Mouse (Mus musculus) limb, embryonic 15.5 days (tissue): ENCODE data around the gene Txnrd3. TPM values are rescaled to one million over a fixed set of nuclear protein-coding genes. Genes with fewer than 3 reads are reported as not detected.

Experiments used
- ATAC-seq: fragments of 200-750 bp; cut with Nextera tagmentation; 2 replicates; pipeline ENCODE4 v1.8.0; 2017; ENCODE audit warnings: low read depth, moderate TSS enrichment; ENCODE audit not compliant: insufficient number of reproducible peaks, low FRiP score, low TSS enrichment
- H3K27ac ChIP-seq: fragments of 300-500 bp; sonication (generic); 2 replicates; pipeline ENCODE4 v1.5.1; 2015; ENCODE audit warnings: moderate library complexity, mild to moderate bottlenecking, inconsistent platforms
- H3K27me3 ChIP-seq: fragments of 300-500 bp; sonication (generic); 2 replicates; pipeline ENCODE4 v1.6.1; 2015; ENCODE audit warnings: inconsistent platforms
- H3K36me3 ChIP-seq: fragments of 300-500 bp; sonication (generic); 2 replicates; pipeline ENCODE4 v1.6.1; 2015; ENCODE audit warnings: inconsistent platforms
- H3K4me1 ChIP-seq: fragments of 300-500 bp; sonication (generic); 2 replicates; pipeline ENCODE4 v1.6.1; 2015; ENCODE audit warnings: inconsistent platforms
- H3K4me2 ChIP-seq: fragments of 300-500 bp; sonication (generic); 2 replicates; pipeline ENCODE4 v1.6.1; 2015; ENCODE audit warnings: mild to moderate bottlenecking, inconsistent platforms
- H3K4me3 ChIP-seq: fragments of 300-500 bp; sonication (generic); 2 replicates; pipeline ENCODE4 v1.5.1; 2015; ENCODE audit warnings: mild to moderate bottlenecking, inconsistent platforms
- H3K9ac ChIP-seq: fragments of 300-500 bp; sonication (generic); 2 replicates; pipeline ENCODE4 v1.6.1; 2015; ENCODE audit warnings: inconsistent platforms
- H3K9me3 ChIP-seq: fragments of 300-500 bp; sonication (generic); 2 replicates; pipeline ENCODE4 v1.6.1; 2016; ENCODE audit warnings: inconsistent platforms
- WGBS: fragments of 180-500 bp; shearing (Covaris S2); methylation state at CpG from one replicate; pipeline ENCODE4 v1.1.7; 2015; 5-methylcytosine and 5-hydroxymethylcytosine counted together
- polyA plus RNA-seq: library from polyadenylated mRNA; unstranded; fragments of >200 nt; fragmentation: Nextera tagmentation; extraction: Ambion mirVana; gene quantifications from 2 replicates; pipeline ENCODE4 v1.2.1, GENCODE M21; 2015

The Txnrd3 gene
- polyA plus RNA-seq, 1 experiment from 2014 or later = 8.2 TPM

GRCm38 (mm10) chr6:89659692-89660423, 16.1 kb downstream of the Txnrd3 start:
- 32% methylated on average over 7 of the region's 7 CpGs for WGBS
- Histone ChIP-seq H3K9ac (no peak overlapping the region), H3K4me2 (no peak overlapping the region), H3K27ac (no peak overlapping the region), H3K36me3 (peaks cover 4% of the 10 kb centered on the region; the same call in 1 of the 2 replicates), H3K27me3 (no peaks in the 10 kb centered on the region), H3K4me3 (no peak overlapping the region), H3K4me1 (no peaks in the 10 kb centered on the region), H3K9me3 (no peaks in the 10 kb centered on the region)
- ATAC-seq = no peak

- Histone ChIP-seq H3K27me3 (no peaks in the 10 kb centered on the region), H3K4me2 (no peak overlapping the region), H3K9ac (no peak overlapping the region), H3K27ac (no peak overlapping the region), H3K9me3 (no peaks in the 10 kb centered on the region), H3K4me3 (no peak overlapping the region), H3K4me1 (no peaks in the 10 kb centered on the region), H3K36me3 (peaks cover 4% of the 10 kb centered on the region; the same call in 1 of the 2 replicates)
- WGBS = 76% methylated on average over 1 of the region's 1 CpGs
- no peak for ATAC-seq
Observed at GRCm38 (mm10) chr6:89660490-89660889, 16.7 kb downstream of the Txnrd3 start.

- H3K4me2 ChIP-seq = no peak overlapping the region
- no peaks in the 10 kb centered on the region for H3K4me1 ChIP-seq
- no peak overlapping the region for H3K4me3 ChIP-seq
- peaks cover 4% of the 10 kb centered on the region; the same call in 1 of the 2 replicates for H3K36me3 ChIP-seq
- no peak overlapping the region for H3K9ac ChIP-seq
- ATAC-seq = no peak
- no peak overlapping the region for H3K27ac ChIP-seq
- WGBS = 80% methylated on average over 3 of the region's 3 CpGs
- H3K9me3 ChIP-seq = no peaks in the 10 kb centered on the region
- H3K27me3 ChIP-seq = no peaks in the 10 kb centered on the region
Observed at GRCm38 (mm10) chr6:89662521-89662920, 18.7 kb downstream of the Txnrd3 start.

GRCm38 (mm10) chr6:89665155-89665554, 21.4 kb downstream of the Txnrd3 start:
- H3K9ac ChIP-seq = no peak overlapping the region
- no peak overlapping the region for H3K4me3 ChIP-seq
- H3K27me3 ChIP-seq = no peaks in the 10 kb centered on the region
- H3K4me1 ChIP-seq = no peaks in the 10 kb centered on the region
- H3K27ac ChIP-seq = no peak overlapping the region
- H3K36me3 ChIP-seq = peaks cover 4% of the 10 kb centered on the region; the same call in 1 of the 2 replicates
- 44% methylated on average over 8 of the region's 8 CpGs for WGBS
- H3K9me3 ChIP-seq = no peaks in the 10 kb centered on the region
- ATAC-seq = no peak
- H3K4me2 ChIP-seq = no peak overlapping the region

- Histone ChIP-seq H3K27ac (no peak overlapping the region), H3K9ac (no peak overlapping the region), H3K4me1 (no peaks in the 10 kb centered on the region), H3K4me2 (no peak overlapping the region), H3K27me3 (no peaks in the 10 kb centered on the region), H3K9me3 (no peaks in the 10 kb centered on the region), H3K36me3 (peaks cover 4% of the 10 kb centered on the region; the same call in 1 of the 2 replicates), H3K4me3 (no peak overlapping the region)
- 79% methylated on average over 7 of the region's 7 CpGs for WGBS
- no peak for ATAC-seq
Observed at GRCm38 (mm10) chr6:89665667-89666066, 21.9 kb downstream of the Txnrd3 start.

- Histone ChIP-seq H3K4me3 (no peak overlapping the region), H3K9me3 (no peaks in the 10 kb centered on the region), H3K36me3 (peaks cover 4% of the 10 kb centered on the region; the same call in 1 of the 2 replicates), H3K27me3 (no peaks in the 10 kb centered on the region), H3K9ac (no peak overlapping the region), H3K4me2 (no peak overlapping the region), H3K27ac (no peak overlapping the region), H3K4me1 (no peaks in the 10 kb centered on the region)
- WGBS = 81% methylated on average over 3 of the region's 3 CpGs
- ATAC-seq = no peak
Observed at GRCm38 (mm10) chr6:89666976-89667375, 23.2 kb downstream of the Txnrd3 start.

- ATAC-seq = no peak
- Histone ChIP-seq H3K27ac (no peak overlapping the region), H3K36me3 (0 out of 2 replicates have a peak, but pooled peaks cover 3% of the 10 kb centered on the region), H3K9ac (no peak overlapping the region), H3K4me1 (no peaks in the 10 kb centered on the region), H3K27me3 (no peaks in the 10 kb centered on the region), H3K9me3 (no peaks in the 10 kb centered on the region), H3K4me3 (no peak overlapping the region), H3K4me2 (no peak overlapping the region)
- 81% methylated on average over 6 of the region's 6 CpGs for WGBS
Observed at GRCm38 (mm10) chr6:89669556-89669955, 25.8 kb downstream of the Txnrd3 start.

GRCm38 (mm10) chr6:89671431-89671830, 27.6 kb downstream of the Txnrd3 start:
- ATAC-seq = no peak
- no peaks in the 10 kb centered on the region for H3K27me3 ChIP-seq
- 69% methylated on average over 6 of the region's 6 CpGs for WGBS
- no peak overlapping the region for H3K27ac ChIP-seq
- no peak overlapping the region for H3K9ac ChIP-seq
- no peak overlapping the region for H3K4me2 ChIP-seq
- no peaks in the 10 kb centered on the region for H3K4me1 ChIP-seq
- H3K36me3 ChIP-seq = 0 out of 2 replicates have a peak, but pooled peaks cover 3% of the 10 kb centered on the region
- H3K4me3 ChIP-seq = no peak overlapping the region
- no peaks in the 10 kb centered on the region for H3K9me3 ChIP-seq

- Histone ChIP-seq H3K9me3 (no peaks in the 10 kb centered on the region), H3K4me3 (no peak overlapping the region), H3K4me2 (no peak overlapping the region), H3K4me1 (no peaks in the 10 kb centered on the region), H3K9ac (no peak overlapping the region), H3K27ac (no peak overlapping the region), H3K36me3 (0 out of 2 replicates have a peak, but pooled peaks cover 3% of the 10 kb centered on the region), H3K27me3 (no peaks in the 10 kb centered on the region)
- 85% methylated on average over 7 of the region's 7 CpGs for WGBS
- no peak for ATAC-seq
Observed at GRCm38 (mm10) chr6:89672641-89673040, 28.9 kb downstream of the Txnrd3 start.

GRCm38 (mm10) chr6:89673135-89673780, 29.5 kb downstream of the Txnrd3 start:
- Histone ChIP-seq H3K27me3 (no peaks in the 10 kb centered on the region), H3K36me3 (0 out of 2 replicates have a peak, but pooled peaks cover 3% of the 10 kb centered on the region), H3K4me2 (no peak overlapping the region), H3K4me3 (no peak overlapping the region), H3K4me1 (no peaks in the 10 kb centered on the region), H3K9me3 (no peaks in the 10 kb centered on the region), H3K27ac (no peak overlapping the region), H3K9ac (no peak overlapping the region)
- ATAC-seq = peak; percentile 75
- WGBS = 75% methylated on average over 11 of the region's 11 CpGs

- WGBS = 67% methylated on average over 4 of the region's 4 CpGs
- Histone ChIP-seq H3K27me3 (no peaks in the 10 kb centered on the region), H3K9me3 (no peaks in the 10 kb centered on the region), H3K4me3 (no peak overlapping the region), H3K36me3 (0 out of 2 replicates have a peak, but pooled peaks cover 3% of the 10 kb centered on the region), H3K4me2 (no peak overlapping the region), H3K9ac (no peak overlapping the region), H3K27ac (no peak overlapping the region), H3K4me1 (no peaks in the 10 kb centered on the region)
- ATAC-seq = no peak
Observed at GRCm38 (mm10) chr6:89678522-89678921, 34.7 kb downstream of the Txnrd3 start.

GRCm38 (mm10) chr6:89679291-89679835, 35.6 kb downstream of the Txnrd3 start:
- Histone ChIP-seq H3K36me3 (no peaks in the 10 kb centered on the region), H3K4me1 (no peaks in the 10 kb centered on the region), H3K4me3 (no peak overlapping the region), H3K27me3 (no peaks in the 10 kb centered on the region), H3K9ac (no peak overlapping the region), H3K27ac (no peak overlapping the region), H3K9me3 (no peaks in the 10 kb centered on the region), H3K4me2 (no peak overlapping the region)
- WGBS = 19% methylated on average over 10 of the region's 10 CpGs
- ATAC-seq = no peak
